Mouse (Mus musculus): ENCODE data around the gene Gm20431.

The Gm20431 gene

DNA sequence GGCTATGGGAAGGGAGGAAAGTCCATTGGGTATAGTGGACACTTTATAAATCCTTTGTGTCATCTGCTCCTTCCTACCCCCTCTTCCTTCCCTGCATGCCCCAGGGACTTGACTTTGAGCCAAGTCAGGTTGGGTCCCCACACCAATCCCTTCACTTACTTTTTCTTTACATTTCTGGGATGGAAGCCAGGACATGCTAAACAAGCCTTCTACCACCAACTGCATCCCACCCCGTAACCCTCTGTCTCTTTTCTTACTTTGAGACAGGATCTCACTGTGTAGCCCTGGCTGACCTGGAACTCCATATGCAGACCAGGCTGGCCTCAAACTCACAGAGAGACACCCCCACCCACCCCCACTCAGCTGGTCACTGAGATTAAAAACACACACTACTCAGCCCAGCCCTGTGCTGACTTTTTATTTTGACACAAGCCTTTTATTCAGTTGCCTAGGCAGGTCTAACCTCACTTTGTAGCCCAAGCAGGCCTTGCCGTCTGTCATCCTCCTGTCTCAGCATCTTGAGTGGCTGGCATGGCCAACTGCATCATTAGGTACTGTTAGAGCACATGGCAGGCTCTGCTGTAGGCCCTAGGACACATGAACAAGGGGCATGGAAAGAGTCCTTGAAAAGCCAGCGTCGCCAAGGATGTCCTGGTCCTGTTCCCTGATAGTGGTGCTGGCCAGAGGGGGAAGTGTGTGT is 67.6 kb downstream of the Gm20431 start:
- in situ Hi-C loops (cut with MboI; ENCODE audit: low pct_unique_long_range_greater_than_20kb in 1 of 2, low sequenced_read_pairs in 2 of 2, unreplicated experiment in 1 of 2): no loop called here

DNA sequence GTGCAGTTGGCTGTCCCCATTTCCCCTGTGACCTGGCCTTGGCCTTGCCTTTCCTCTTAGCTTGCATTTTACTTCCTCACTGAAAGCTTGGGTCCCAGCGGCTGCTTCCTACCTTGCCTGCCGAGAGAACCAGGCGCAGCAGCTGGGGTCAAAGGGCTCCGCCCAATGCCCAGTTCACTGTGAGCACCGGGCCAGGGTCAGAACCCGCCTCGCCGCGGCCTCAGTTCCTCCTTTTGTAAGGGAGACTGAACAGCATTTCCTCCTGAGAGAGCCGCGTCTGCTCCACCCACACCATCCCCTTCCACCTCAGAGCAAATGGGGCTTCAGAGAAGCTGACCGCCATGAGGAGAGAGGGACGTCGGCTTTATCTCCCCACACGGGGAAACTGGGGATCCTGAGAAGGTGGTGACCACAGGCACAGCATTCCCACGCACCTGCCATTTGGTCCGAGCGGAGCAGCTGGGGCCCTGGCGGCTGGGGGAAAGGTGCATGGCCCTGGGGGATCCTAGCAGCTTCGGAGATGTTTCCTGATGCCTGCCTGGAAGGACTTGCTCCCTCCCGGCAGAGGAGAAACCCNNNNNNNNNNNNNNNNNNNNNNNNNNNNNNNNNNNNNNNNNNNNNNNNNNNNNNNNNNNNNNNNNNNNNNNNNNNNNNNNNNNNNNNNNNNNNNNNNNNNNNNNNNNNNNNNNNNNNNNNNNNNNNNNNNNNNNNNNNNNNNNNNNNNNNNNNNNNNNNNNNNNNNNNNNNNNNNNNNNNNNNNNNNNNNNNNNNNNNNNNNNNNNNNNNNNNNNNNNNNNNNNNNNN is 72.3 kb downstream of the Gm20431 start:
- in situ Hi-C loops (cut with MboI; ENCODE audit: low pct_unique_long_range_greater_than_20kb in 1 of 2, low sequenced_read_pairs in 2 of 2, unreplicated experiment in 1 of 2): no loop called here

DNA sequence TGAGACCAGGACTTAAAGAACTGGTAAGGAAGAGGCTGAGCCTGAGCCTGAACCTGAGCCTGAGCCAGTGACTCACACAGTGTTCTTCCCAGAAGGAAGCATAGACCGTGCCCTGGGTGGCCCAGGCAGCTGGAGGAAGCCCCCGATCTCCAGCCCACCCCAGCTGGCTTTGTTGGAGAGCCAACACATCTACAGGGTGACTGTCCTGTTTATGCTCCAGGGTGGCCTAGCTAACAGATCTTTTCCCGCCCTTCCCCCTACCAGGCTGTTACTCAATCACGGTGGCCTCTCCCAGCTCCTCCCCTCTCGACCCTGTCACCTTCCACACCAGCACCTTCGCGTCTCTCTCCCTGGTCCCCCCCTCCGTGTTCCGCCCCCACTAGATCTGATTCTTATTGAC is 74.3 kb downstream of the Gm20431 start:
- in situ Hi-C loops (cut with MboI; ENCODE audit: low pct_unique_long_range_greater_than_20kb in 1 of 2, low sequenced_read_pairs in 2 of 2, unreplicated experiment in 1 of 2): no loop called here

DNA sequence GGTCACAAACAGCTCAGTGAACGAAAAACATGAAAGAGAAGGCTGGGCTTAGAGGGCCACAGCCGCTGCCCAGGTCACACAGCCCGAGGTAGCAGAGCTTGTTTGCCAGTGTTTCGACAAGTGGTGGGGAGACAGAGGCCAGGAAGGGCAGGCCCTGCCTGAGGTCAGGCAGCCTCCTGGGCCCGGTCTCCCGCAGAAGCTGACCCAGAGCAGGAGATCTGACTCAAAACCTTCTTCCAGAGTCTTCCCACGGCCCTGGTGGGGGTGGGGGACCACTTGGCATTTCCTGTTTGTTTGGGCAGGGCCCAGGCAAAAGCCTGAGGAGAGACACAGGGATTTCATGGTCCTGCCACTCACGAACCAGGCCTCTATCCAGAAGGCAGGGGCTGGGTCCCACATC is 75.3 kb downstream of the Gm20431 start:
- in situ Hi-C loops (cut with MboI; ENCODE audit: low pct_unique_long_range_greater_than_20kb in 1 of 2, low sequenced_read_pairs in 2 of 2, unreplicated experiment in 1 of 2): no loop called here

DNA sequence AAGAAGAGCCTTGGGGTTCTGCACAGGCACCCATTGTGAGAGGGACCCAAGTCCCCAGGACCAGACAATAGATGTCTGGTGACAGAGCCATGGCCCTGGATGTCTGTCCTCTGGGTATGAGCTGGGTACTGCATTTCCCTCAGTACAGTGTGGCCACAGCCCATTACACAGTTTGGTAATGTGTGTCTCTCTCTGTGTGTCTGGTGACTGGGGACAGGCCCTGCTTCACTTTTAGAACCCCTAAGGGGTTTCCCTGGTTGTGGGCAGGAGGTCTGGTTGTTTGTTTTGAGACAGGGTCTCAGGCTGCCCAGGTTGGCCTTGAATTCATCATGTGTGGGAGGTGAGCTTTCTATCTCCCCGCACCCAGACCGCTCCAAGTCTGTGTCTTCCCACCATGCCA is 76.0 kb downstream of the Gm20431 start:
- in situ Hi-C loops (cut with MboI; ENCODE audit: low pct_unique_long_range_greater_than_20kb in 1 of 2, low sequenced_read_pairs in 2 of 2, unreplicated experiment in 1 of 2): no loop called here

DNA sequence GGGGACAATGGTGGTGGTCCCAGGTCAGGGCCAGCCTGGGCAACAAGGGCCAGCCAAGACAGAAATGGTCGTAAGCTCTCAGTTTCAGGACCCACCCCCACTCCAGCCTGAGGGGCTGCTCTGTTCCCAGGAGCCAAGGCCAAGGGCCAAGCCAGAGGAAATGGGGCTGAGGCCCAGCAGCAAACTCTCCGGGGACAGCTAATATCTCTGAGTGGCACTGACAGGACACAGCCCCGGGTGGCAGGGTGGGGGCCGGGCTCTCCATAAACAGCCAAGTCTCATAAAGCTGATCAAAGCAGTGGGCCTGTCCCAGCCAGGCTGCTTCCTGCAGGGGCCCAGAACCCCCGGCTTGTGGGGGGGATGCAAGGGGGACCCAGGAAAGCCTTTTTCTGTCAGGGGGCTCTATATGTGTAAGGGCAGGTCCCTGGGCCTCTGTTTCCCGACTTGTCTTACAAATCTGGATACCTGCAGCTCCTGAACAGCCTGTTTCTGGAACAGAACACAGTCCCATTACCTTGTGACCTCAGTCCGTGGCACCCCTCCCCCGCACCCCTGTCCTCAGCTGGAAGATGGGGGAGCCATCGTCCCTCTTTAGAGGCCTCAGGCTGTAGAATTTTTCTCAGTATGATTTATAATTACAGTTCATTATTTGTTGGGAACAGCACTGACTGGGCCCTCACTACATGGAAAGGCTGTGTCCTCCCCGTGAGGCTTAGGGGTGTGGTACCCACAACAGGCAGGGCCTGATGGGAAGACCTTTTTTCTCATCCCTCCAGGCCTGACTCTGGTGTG is 77.9 kb downstream of the Gm20431 start:
- in situ Hi-C loops (cut with MboI; ENCODE audit: low pct_unique_long_range_greater_than_20kb in 1 of 2, low sequenced_read_pairs in 2 of 2, unreplicated experiment in 1 of 2): no loop called here

DNA sequence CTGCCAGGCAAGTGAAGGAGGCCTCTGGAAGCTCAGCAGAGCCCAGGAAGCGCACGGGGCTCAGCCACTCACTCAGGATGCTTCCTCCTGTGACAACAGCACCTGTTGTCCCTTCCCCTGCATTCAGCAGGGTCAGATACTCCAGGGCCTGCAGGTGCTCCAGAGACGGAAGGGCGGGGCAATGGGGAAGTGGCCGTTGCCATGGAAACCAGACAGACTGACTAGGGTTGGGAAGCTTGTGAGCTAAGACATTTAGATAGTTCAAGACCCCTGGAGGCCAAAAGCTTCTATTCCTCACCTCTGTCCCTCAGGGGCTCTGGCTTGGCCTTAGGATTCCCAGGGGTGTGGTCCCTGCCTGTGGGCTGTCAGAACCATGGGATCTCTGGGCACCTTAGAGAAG is 82.8 kb downstream of the Gm20431 start:
- in situ Hi-C loops (cut with MboI; ENCODE audit: low pct_unique_long_range_greater_than_20kb in 1 of 2, low sequenced_read_pairs in 2 of 2, unreplicated experiment in 1 of 2): no loop called here

DNA sequence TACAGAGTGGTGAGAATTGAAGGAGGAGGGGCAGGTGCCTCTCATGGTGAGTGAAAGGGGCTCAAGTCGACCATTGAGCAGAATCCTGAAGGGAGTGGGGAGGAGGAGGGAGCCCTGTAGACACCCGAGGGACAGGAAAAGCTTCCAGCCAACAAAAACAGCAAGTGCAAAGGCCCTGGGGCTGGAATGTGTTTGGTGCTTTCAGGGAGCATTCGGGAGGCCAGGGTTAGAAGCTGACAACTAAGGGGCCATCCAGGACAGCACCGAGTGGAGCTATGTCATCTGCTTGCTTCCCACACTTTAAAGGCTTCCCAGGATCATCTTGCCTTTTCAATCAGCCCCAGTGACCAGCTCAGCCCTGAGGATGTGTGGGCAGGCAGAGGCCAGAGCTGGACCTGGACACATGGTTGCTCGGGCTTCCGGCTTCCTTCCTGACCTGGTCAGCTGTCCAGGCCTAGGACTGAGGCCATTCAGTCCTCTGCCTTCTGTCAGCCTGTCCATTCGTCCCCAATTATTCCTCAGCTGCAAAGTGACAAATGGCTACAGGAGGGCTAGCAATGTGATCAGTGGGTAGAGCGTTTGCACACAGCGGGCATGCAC is 84.0 kb downstream of the Gm20431 start:
- in situ Hi-C loops (cut with MboI; ENCODE audit: low pct_unique_long_range_greater_than_20kb in 1 of 2, low sequenced_read_pairs in 2 of 2, unreplicated experiment in 1 of 2): no loop called here

DNA sequence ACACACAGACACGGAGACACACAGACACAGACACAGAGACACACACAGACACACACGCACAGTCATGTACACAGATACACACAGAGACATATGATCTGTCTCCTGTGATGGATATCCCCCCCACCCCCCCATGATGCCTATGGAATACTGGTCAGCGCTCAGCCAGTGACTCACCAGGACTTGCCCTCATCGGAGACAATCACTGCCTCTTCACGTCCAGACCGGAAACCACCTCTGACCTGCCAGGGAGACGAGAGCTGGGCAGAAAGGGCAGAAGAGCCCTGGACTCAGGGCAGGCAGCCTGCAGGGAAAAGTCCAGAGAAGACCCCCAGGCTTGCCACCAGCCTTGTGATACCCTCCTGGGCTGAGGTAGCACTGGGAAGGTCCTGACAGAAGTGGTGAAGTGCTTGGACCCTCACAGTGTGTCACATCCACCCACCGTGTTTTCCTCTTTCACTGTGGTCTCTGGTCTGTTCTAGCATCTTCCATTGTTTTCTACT is 85.1 kb downstream of the Gm20431 start:
- in situ Hi-C loops (cut with MboI; ENCODE audit: low pct_unique_long_range_greater_than_20kb in 1 of 2, low sequenced_read_pairs in 2 of 2, unreplicated experiment in 1 of 2): no loop called here

DNA sequence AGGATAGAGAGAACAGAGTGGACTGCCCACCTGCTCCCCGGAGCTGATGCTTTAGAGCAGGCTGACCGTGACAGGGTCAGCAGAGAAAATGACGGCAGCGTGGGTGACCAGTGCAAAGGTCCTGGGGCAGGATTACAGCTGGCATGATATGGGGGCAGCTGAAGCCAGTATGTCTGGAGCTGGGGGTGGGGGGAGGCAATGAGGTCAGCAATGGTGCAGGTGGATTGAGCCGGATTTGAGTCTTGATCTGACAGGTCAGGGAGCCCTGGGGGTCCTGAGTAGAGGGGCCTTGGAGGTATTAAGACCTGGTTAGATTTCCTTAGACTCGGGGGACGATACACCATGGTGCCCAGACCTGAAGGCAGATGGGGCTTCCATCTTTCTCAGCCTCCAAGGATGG is 85.7 kb downstream of the Gm20431 start:
- in situ Hi-C loops (cut with MboI; ENCODE audit: low pct_unique_long_range_greater_than_20kb in 1 of 2, low sequenced_read_pairs in 2 of 2, unreplicated experiment in 1 of 2): no loop called here

DNA sequence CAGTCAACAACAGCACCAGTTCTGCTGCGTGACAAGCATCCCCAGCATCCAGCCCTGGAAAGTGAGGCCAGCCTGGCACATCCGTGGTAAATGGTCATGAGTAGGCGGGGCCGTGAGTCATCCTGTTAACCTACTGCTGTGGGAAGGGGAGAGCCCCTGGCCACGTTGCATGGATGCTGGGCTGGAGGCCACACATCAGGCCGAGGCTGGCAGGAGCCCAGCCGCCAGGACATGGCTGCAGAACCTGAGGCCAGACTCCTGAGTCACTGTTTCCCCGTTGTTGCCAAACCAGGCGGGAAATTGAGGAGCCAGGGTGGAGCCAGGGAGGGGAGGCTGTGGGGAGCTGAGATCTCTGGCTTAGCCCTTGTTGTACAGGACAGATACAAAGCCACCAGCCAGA is 86.5 kb downstream of the Gm20431 start:
- in situ Hi-C loops (cut with MboI; ENCODE audit: low pct_unique_long_range_greater_than_20kb in 1 of 2, low sequenced_read_pairs in 2 of 2, unreplicated experiment in 1 of 2): no loop called here

DNA sequence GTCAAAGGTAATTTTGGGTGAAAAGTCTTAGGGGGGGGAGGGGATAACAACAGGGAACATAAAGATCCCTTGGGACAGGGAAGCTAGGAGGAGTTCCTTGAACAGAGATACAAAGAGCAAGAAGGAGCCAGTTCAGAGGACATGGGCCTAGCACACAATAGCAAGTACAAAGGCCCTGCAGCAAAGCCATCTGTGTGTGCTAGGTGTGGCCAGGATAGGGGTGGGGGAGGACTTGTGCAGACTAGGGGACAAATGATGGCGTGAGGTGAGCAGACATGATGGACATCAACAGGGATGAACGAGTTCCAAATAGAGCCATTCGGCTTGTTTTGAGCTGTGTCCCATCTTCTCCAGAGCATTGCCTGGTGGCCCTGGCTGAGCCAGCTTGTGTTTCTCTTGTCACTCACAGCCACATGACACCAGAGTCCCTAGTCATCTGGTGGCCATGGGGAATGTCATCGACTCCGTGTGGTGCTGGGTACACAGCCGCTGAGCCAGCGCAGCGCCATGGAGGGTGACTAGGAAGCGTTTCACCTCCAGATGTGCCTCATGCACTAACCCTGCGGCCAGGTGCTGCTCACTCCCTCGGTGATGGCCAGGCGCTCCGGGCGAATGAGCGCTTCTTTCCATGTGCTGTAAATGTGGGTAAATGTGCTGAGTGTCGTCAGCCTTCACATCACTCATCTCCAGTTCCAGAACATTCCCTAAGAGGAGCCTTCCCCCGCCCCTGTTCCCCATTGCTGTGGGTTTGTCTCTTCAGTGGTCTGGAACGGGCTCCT is 89.7 kb downstream of the Gm20431 start:
- in situ Hi-C loops (cut with MboI; ENCODE audit: low pct_unique_long_range_greater_than_20kb in 1 of 2, low sequenced_read_pairs in 2 of 2, unreplicated experiment in 1 of 2): no loop called here

DNA sequence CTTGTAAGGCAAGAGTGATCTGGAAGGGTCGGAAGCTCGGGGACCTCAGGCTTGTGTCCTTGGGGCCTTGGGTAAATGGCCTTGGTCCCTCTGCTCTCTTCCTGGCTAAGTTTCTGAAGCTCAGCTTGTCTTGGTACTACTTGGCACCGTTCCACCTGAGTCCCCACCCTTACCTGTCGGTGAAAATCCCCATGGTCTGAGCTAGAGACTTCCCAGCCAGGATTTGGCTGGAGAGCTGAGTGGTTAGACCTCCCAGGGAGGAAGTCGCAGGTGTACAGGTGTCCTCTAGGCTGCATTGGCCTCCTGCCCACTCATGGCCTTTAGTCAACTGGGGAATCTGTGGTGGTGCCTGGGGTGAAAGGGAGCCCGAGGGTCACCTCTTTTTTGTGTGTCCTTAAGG is 90.5 kb downstream of the Gm20431 start:
- in situ Hi-C loops (cut with MboI; ENCODE audit: low pct_unique_long_range_greater_than_20kb in 1 of 2, low sequenced_read_pairs in 2 of 2, unreplicated experiment in 1 of 2): no loop called here

DNA sequence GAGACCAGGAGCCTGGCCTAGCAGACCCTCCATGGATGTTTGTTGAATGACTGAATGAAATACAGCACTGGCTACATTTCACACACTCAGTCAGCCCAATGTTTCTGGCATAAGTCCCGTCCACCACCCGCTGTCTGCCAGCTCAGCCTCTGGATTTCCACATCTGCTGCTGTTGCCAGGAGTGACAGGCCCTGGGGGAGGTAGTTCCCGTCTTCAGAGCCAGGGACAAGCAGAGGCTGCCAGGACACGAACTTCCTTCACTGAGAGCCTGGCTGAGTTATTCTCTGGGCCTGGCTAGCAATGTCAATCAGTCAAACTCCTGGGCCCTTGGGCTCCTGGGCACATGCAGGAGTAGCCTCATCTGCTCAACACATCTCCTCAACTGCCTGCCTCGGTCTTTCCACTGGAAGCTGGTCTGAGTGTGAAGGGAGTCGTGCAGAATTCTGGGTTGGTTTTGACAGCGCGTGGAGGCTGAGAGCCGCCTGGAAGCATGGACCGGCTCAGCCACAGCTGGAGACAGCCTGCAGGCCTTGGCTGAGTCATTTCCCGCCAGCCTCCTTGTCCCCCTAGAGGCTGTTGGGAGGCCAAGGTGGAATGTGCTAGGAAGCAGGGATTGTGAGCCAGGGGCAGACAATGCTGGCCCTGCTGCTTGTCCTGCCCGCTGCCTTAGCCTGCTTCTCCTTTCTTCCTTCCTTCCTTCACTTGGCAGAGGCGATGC is 91.2 kb downstream of the Gm20431 start:
- in situ Hi-C loops (cut with MboI; ENCODE audit: low pct_unique_long_range_greater_than_20kb in 1 of 2, low sequenced_read_pairs in 2 of 2, unreplicated experiment in 1 of 2): no loop called here

DNA sequence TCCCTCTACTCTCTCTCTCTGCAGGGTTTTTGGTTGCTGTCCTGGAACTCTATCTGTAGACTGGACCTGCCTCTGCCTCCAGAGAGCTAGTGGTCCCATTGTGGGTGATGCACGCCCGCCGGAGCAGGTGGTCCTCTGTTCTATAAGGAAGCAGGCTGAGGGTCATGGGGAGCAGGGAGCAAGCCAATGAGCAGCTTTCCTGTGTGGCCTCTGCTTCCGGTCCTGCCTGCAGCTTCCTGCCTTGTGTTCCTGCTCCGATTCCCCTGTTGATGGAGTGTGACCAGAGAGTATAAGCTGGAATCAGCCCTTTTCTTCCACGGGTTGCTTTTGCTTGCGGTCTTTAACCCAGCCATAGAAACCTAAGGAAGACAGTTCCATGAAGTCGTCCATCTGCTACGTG is 93.2 kb downstream of the Gm20431 start:
- in situ Hi-C loops (cut with MboI; ENCODE audit: low pct_unique_long_range_greater_than_20kb in 1 of 2, low sequenced_read_pairs in 2 of 2, unreplicated experiment in 1 of 2): no loop called here

DNA sequence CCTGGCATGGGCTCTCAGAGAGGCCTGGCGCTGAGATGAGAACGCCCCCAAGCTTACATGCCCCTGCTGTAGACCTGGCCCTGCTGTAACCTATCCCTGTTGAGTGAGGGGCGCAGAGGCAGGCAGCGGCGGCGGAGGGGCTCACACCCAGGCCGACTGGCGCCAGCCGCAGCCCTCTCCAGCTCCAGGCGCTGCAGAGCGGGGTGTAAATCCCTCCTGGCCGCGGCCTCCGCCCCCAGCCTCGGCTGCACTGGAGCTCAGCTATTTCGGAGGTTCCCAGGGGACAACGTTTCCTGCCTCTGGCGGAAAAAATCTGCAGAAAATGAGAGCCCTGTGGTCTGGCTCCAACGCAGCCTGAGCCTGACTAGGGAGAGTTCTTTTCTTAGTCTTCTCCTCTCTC is 95.6 kb downstream of the Gm20431 start:
- in situ Hi-C loops (cut with MboI; ENCODE audit: low pct_unique_long_range_greater_than_20kb in 1 of 2, low sequenced_read_pairs in 2 of 2, unreplicated experiment in 1 of 2): no loop called here

DNA sequence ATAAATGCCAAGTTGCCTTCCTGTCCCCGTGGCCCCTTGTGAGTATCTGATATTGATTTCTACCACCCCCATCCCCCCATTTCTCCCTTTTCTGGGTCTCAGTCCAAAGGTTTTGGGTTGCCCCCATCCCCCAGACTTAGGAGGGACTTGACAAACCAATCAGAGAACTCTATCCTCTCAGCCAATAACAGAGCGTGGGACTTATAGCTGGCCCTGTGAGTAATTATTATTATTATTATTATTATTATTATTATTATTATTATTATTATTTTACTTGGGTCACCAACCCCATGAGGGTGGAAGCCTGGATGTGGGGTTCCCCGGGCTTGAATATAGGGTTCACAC is 96.0 kb downstream of the Gm20431 start:
- in situ Hi-C loops (cut with MboI; ENCODE audit: low pct_unique_long_range_greater_than_20kb in 1 of 2, low sequenced_read_pairs in 2 of 2, unreplicated experiment in 1 of 2): no loop called here

All from mouse embryonic stem cell (cell line).